Mouse (Mus musculus): ENCODE results near the gene Tbc1d2b. TPM values are rescaled to one million over a fixed set of nuclear protein-coding genes. Genes with fewer than 3 reads are reported as not detected.

Gene Tbc1d2b
- polyA plus RNA-seq, 1 experiment from 2014 or later, result 5.2 TPM

DNA sequence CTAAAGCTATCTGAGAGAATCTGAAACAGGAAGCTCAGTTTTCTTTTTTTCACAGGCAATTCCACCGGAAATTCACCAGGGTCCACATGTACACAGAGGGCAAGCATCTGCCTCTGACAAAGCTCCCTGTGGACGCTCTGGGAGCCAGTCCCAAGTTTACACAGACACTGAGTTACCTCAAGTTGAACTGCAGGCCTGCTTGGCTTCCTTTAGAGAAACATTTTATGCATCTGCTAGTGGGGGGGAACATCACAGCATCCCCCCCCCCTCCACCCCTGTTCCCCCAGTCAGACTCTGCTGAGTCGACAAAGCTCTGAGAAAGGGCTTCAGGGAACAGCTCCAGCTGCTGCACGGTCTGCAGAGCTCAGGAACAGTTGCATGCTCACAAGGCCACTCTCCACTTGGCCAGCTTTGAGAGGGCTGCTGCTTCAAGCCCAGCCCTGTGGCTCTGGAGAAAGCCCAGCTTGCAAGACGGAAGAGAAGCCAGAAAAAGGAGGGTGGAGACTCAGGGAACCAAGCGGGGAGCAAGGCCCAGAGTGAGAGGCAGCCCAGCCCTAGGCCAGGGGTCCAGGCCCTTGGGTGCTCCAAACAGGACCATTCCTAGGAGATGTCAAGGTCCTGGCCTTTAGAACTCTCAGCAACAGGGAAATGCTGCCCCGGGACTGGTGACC is 1.5 kb downstream of the Tbc1d2b start:
- WGBS, result 14% methylated on average over 7 of the region's 7 CpGs
- Histone ChIP-seq H3K36me3 (ENCODE audit: control insufficient read depth, insufficient read depth) (no peaks in the 10 kb centered on the region), H3K9ac (ENCODE audit: low read depth, low read length) (peak overlapping the region; percentile 84), H3K4me2 (replicated peaks; ENCODE audit: low read depth) (peak overlapping the region; percentile 87), H3K27me3 (replicated peaks; ENCODE audit: control insufficient read depth, insufficient read depth, low read length) (no peaks in the 10 kb centered on the region), H3K4me3 (ENCODE audit: low read depth, low read length) (peak overlapping the region; percentile 87), H3K9me3 (ENCODE audit: control insufficient read depth) (no peaks in the 10 kb centered on the region), H3K4me1 (replicated peaks; ENCODE audit: control insufficient read depth, insufficient read depth, low read length) (peaks cover 4% of the 10 kb centered on the region; the same call in 1 of the 2 replicates), H3K27ac (ENCODE audit: low read depth, low read length) (peak overlapping the region; percentile 90)
- ATAC-seq, result no peak; the same call in 1 of the 2 replicates
- TF ChIP-seq CTCF (IDR thresholded peaks at IDR 0.05; ENCODE audit: low read depth), result no peak

DNA sequence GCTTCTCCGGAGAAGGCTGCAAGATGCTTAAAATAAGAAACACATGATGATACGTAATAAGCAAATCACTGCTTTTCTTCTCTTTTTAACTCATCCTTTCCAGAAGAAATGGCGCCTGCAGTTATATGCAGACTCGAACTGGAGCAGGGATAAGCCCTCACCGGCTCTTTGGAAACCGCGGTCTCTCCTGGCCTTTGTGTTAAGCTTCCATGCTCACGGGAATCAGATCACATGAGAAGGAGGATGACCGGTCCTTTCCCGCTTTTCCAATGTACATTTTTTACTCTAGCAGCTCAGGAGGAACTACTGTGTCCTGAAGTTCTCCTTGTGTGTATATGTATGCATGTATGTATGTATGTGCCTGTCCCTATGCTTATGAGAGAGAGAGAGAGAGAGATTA is 3.7 kb downstream of the Tbc1d2b start:
- Histone ChIP-seq H3K9ac (ENCODE audit: low read depth, low read length) (no peak overlapping the region), H3K27me3 (replicated peaks; ENCODE audit: control insufficient read depth, insufficient read depth, low read length) (no peaks in the 10 kb centered on the region), H3K9me3 (ENCODE audit: control insufficient read depth) (no peaks in the 10 kb centered on the region), H3K4me2 (replicated peaks; ENCODE audit: low read depth) (no peak overlapping the region), H3K4me1 (replicated peaks; ENCODE audit: control insufficient read depth, insufficient read depth, low read length) (peaks cover 4% of the 10 kb centered on the region; the same call in 1 of the 2 replicates), H3K4me3 (ENCODE audit: low read depth, low read length) (no peak overlapping the region), H3K36me3 (ENCODE audit: control insufficient read depth, insufficient read depth) (no peaks in the 10 kb centered on the region), H3K27ac (ENCODE audit: low read depth, low read length) (no peak overlapping the region)
- ATAC-seq, result no peak
- no peak for TF ChIP-seq CTCF (IDR thresholded peaks at IDR 0.05; ENCODE audit: low read depth)
- 92% methylated on average over 10 of the region's 10 CpGs for WGBS

DNA sequence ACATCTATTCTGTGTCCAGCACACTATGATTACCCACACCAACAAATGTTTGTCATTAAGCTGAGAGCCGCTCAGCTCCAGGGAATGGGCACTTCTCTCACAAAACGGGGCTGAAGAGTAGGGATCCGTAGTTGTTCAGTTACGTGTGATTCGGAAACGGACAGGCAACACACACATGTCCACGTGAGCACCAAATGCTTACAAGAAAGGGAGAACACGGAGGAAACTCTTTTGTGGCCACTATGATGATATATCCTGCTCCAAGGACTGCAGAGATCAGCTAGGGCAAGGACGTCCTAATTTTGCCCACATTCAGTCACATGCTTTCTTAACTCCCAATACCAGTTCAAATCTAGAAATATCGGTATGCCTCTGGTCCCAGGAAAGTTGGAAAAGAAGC is 4.5 kb downstream of the Tbc1d2b start:
- no peak overlapping the region for H3K4me3 ChIP-seq (ENCODE audit: low read depth, low read length)
- no peaks in the 10 kb centered on the region for H3K9me3 ChIP-seq (ENCODE audit: control insufficient read depth)
- no peak overlapping the region for H3K27ac ChIP-seq (ENCODE audit: low read depth, low read length)
- TF ChIP-seq CTCF (IDR thresholded peaks at IDR 0.05; ENCODE audit: low read depth), result no peak
- ATAC-seq, result no peak
- H3K27me3 ChIP-seq (replicated peaks; ENCODE audit: control insufficient read depth, insufficient read depth, low read length), result no peaks in the 10 kb centered on the region
- H3K4me1 ChIP-seq (replicated peaks; ENCODE audit: control insufficient read depth, insufficient read depth, low read length), result peaks cover 2% of the 10 kb centered on the region; the same call in 1 of the 2 replicates
- 90% methylated on average over 10 of the region's 10 CpGs for WGBS
- H3K9ac ChIP-seq (ENCODE audit: low read depth, low read length), result no peak overlapping the region
- no peaks in the 10 kb centered on the region for H3K36me3 ChIP-seq (ENCODE audit: control insufficient read depth, insufficient read depth)
- H3K4me2 ChIP-seq (replicated peaks; ENCODE audit: low read depth), result no peak overlapping the region

DNA sequence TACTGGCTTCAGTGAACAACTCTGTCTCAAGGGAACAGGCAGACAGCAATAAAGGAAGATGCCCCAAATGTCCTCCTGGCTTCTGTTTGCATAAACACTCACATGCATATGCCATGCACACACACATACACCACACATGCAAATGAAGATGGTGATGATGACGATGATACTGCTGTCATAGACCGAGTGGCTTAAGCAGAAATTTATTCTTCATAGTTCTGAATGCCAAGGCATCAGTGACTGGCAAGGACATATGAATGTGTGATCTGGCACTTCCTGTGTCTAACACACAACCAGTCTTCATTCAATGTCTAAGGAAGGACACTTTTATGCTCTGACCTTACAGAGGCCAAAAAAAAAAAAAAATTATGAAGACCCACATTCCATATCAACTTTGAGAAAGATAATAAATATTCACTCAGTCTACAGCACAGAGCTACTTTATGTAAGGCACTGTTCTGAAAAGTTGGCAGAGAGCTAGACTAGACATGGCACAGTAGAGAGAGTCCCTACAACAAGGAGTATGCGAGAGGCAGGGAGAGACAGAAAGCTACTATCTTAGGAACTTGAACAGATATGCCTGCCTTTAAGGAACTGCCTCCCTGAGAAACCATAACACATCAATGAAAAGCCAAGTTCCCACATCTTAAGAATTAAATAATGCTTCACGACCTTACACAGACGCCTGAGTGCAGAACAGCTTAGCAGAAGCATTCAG is 5.1 kb downstream of the Tbc1d2b start:
- Histone ChIP-seq H3K4me2 (replicated peaks; ENCODE audit: low read depth) (no peak overlapping the region), H3K9ac (ENCODE audit: low read depth, low read length) (no peak overlapping the region), H3K9me3 (ENCODE audit: control insufficient read depth) (no peaks in the 10 kb centered on the region), H3K4me3 (ENCODE audit: low read depth, low read length) (no peak overlapping the region), H3K27me3 (replicated peaks; ENCODE audit: control insufficient read depth, insufficient read depth, low read length) (no peaks in the 10 kb centered on the region), H3K4me1 (replicated peaks; ENCODE audit: control insufficient read depth, insufficient read depth, low read length) (no peaks in the 10 kb centered on the region; the same call in 1 of the 2 replicates), H3K27ac (ENCODE audit: low read depth, low read length) (no peak overlapping the region), H3K36me3 (ENCODE audit: control insufficient read depth, insufficient read depth) (no peaks in the 10 kb centered on the region)
- 90% methylated on average over 5 of the region's 5 CpGs for WGBS
- TF ChIP-seq CTCF (IDR thresholded peaks at IDR 0.05; ENCODE audit: low read depth), result no peak
- no peak for ATAC-seq

DNA sequence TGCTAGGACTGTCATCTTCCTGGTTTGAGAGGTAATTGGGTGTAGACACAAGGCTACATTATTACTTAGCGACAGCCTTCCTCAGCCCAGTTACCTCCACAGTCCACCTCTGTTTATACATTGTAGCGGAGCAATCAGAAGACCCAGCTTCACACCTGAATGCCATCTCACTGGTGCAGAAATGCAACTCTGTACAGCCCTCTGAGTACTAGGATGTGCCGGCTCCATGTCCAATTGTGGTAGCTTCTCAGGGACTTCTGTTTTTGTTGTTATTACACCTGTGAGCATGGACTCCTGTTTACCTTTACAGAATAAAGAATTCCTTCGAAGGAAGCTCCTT is 7.3 kb downstream of the Tbc1d2b start:
- no peak for TF ChIP-seq CTCF (IDR thresholded peaks at IDR 0.05; ENCODE audit: low read depth)
- Histone ChIP-seq H3K27me3 (replicated peaks; ENCODE audit: control insufficient read depth, insufficient read depth, low read length) (no peaks in the 10 kb centered on the region), H3K27ac (ENCODE audit: low read depth, low read length) (no peak overlapping the region), H3K4me3 (ENCODE audit: low read depth, low read length) (no peak overlapping the region), H3K9me3 (ENCODE audit: control insufficient read depth) (no peaks in the 10 kb centered on the region), H3K36me3 (ENCODE audit: control insufficient read depth, insufficient read depth) (no peaks in the 10 kb centered on the region), H3K4me1 (replicated peaks; ENCODE audit: control insufficient read depth, insufficient read depth, low read length) (peaks cover 4% of the 10 kb centered on the region; the same call in 1 of the 2 replicates), H3K4me2 (replicated peaks; ENCODE audit: low read depth) (no peak overlapping the region), H3K9ac (ENCODE audit: low read depth, low read length) (no peak overlapping the region)
- no peak; the same call in 1 of the 2 replicates for ATAC-seq
- 79% methylated on average over 4 of the region's 4 CpGs for WGBS

DNA sequence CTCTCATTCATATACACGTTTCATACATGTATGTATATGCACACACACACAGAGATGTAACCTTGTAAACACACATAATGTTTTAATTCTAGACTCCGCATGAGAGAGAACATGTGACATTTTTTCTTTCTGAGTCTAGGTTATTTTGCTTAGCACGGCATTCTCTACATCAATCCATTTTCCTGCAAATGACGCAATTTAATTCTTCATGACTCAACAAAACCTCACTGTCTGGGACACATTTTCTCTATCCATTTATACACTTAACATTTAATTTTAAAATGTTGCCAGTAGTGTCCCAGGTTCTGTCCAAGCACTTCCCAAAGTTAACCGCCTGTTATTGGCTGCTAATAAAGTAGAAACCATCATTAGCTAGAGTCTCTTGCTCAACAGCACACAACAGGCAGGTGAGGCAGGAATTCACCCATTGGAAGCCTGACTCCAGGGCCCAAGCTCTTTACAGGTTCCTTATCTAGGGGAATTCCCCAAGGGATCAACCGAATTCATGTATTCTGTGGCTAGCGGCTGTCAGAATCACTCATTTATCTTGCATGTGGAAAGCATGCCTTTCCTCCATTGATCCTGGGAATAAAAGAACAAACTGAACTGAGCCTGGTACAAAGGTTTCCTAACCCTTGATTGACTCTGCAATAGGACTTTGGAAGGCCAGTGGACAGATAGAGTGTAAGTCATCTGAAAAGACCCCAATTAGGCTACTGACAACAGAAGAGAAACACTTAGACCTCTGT is 7.8 kb downstream of the Tbc1d2b start:
- no peaks in the 10 kb centered on the region for H3K27me3 ChIP-seq (replicated peaks; ENCODE audit: control insufficient read depth, insufficient read depth, low read length)
- H3K4me2 ChIP-seq (replicated peaks; ENCODE audit: low read depth), result no peak overlapping the region
- no peaks in the 10 kb centered on the region for H3K9me3 ChIP-seq (ENCODE audit: control insufficient read depth)
- WGBS, result 61% methylated on average over 7 of the region's 7 CpGs
- H3K9ac ChIP-seq (ENCODE audit: low read depth, low read length), result no peak overlapping the region
- H3K27ac ChIP-seq (ENCODE audit: low read depth, low read length), result no peak overlapping the region
- H3K4me3 ChIP-seq (ENCODE audit: low read depth, low read length), result no peak overlapping the region
- ATAC-seq, result peak; percentile 62
- peaks cover 4% of the 10 kb centered on the region; the same call in 1 of the 2 replicates for H3K4me1 ChIP-seq (replicated peaks; ENCODE audit: control insufficient read depth, insufficient read depth, low read length)
- H3K36me3 ChIP-seq (ENCODE audit: control insufficient read depth, insufficient read depth), result no peaks in the 10 kb centered on the region
- no peak for TF ChIP-seq CTCF (IDR thresholded peaks at IDR 0.05; ENCODE audit: low read depth)

All from intestine, postnatal 0 days (tissue).